Mouse (Mus musculus): ENCODE data around the gene Immp2l. TPM values are rescaled to one million over a fixed set of nuclear protein-coding genes. Genes with fewer than 3 reads are reported as not detected.

The Immp2l gene
- total and polyA plus RNA-seq, 2 experiments = 35.8 to 133 TPM

DNA sequence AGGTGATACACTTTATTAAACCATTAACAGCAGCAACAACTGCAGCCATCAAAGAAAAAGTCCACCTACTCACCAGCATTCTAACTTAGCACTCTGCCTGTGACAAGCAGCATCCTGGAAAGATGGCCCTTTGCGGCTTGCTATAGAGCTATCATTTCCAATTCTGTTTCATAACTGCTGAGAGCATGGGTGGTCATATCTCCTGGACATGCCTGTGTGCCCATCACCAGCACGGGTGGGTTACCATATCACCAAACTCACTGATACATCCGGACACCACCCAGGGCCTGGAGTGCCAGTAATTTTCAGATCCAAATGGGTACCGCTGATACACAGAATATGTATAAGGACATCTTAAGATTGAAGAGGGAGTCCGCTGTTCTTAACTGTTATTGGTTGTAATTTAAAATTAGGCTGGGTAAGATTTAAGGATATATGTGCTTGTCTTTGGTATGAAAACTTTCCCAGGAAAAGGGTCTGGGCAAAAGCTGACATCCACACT, 459.3 kb downstream of the Immp2l start:
- Histone ChIP-seq H3K27me3 (ENCODE audit: control insufficient read depth, insufficient read depth, low read length) (no peaks in the 10 kb centered on the region), H3K4me3 (ENCODE audit: insufficient read depth, low read depth, low read length) (0 out of 2 replicates have a peak overlapping the region, but pooled peaks have one; percentile 30), H3K79me2 (ENCODE audit: control insufficient read depth, insufficient read depth, low read length) (no peaks in the 10 kb centered on the region), H3K27ac (replicated peaks; ENCODE audit: insufficient read depth, low read depth, low read length) (no peak overlapping the region), H3K4me1 (ENCODE audit: control insufficient read depth, insufficient read depth, low read length) (peaks cover 2% of the 10 kb centered on the region), H3K36me3 (ENCODE audit: control insufficient read depth, insufficient read depth, low read length) (no peaks in the 10 kb centered on the region), H3K9ac (ENCODE audit: low read depth, low read length) (no peak overlapping the region)
- no peak for DNase-seq (ENCODE audit: extremely low read depth, low read depth, low spot score)
- no peak for TF ChIP-seq CTCF (IDR thresholded peaks at IDR 0.05; ENCODE audit: low read depth, low read length)
- TF ChIP-seq POLR2A (IDR thresholded peaks at IDR 0.05; ENCODE audit: extremely low read depth, insufficient read depth, low read length) = no peak
- WGBS = 86% methylated on average over 5 of the region's 5 CpGs

DNA sequence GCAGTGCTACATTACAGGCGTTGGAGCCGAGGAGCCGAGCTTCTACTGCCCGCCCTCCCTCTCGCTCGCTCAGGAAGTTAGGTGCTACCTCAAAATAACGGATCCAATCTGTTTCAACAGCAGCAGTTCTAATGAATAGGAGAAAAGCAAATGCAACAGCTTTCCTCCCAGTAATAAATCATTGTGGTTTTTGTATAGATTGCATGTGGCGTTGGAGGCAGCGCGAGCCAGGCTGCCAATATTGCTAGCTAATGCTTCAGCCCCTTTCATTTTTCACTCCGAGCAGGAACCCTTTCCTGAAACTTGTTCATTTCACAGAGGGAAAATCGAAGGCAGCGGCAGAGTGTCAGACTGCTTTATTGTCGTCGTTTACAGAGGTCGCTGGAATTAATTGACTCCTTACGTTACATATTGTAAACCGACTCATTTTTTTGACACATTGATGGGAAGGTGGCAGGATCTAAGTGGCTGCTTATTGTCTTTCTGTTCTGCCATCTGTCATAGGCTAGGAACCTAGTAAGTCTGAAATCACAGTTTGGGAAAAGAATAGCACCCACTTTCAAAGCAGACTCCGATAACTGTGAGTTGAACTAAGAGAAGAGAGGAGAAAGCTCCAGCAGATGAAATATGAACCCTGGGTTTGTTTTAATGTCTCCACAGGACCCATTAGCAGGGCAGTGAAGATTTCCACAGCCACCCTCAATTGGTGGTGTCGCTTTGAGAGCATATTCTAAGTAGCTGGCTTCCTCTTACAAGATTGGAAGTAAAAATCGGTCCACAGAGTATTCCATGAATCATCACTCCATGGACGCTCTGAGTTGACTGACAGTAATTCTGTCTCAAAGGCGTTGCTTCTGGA, 459.9 kb downstream of the Immp2l start:
- peak overlapping the region; percentile 30; the same call in 1 of the 2 replicates for H3K4me3 ChIP-seq (ENCODE audit: insufficient read depth, low read depth, low read length)

DNA sequence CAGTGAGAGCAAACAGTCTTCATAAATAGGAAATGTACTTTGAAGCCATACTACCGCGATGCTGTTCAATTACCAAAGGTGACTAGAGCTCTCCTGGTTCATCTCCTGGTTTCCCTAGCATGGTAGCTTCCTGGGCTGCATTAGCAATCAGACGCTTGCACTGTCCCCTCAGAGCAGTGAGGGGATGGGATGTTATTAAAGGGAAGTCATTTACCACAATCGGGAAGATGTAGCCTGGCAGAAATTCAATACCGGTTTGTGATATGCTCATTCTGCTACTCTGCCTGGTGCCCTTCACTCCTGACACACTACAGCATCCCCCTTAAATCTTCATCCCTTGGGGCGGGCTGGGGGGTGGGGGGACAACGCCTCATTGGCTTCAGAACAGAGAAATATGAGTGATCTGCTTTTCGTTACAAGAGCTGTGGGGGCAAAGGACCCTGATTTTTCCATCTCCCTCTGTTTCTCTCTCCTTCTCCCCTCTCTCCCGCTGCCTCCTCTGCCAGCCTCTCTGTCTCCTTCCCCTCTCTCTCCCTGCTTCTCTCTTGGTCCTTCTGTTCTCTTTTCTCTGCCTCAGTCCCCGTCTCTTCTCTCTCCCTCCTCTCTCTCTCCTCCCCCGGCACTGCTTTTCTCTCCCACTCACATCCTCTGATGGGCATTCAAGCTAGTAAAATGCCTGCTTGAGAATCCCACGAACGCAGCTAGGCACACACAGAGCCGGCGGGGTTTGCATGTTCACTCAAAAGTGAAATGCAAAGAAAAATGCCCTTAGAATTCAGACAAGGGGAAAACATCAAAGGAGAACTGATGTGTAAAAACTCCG, 461.0 kb downstream of the Immp2l start:
- Histone ChIP-seq H3K4me3 (ENCODE audit: insufficient read depth, low read depth, low read length) (peak overlapping the region; percentile 22; the same call in 1 of the 2 replicates), H3K4me1 (ENCODE audit: control insufficient read depth, insufficient read depth, low read length) (peaks cover 2% of the 10 kb centered on the region)
- 56% methylated on average over 16 of the region's 16 CpGs for WGBS

More for the DNA sequence above, 459.9 kb downstream of the Immp2l start:
- no peak for TF ChIP-seq POLR2A (IDR thresholded peaks at IDR 0.05; ENCODE audit: extremely low read depth, insufficient read depth, low read length)
- TF ChIP-seq CTCF (IDR thresholded peaks at IDR 0.05; ENCODE audit: low read depth, low read length) = no peak
- no peaks in the 10 kb centered on the region for H3K36me3 ChIP-seq (ENCODE audit: control insufficient read depth, insufficient read depth, low read length)
- DNase-seq (ENCODE audit: extremely low read depth, low read depth, low spot score) = no peak
- 79% methylated on average over 23 of the region's 23 CpGs for WGBS
- H3K27me3 ChIP-seq (ENCODE audit: control insufficient read depth, insufficient read depth, low read length) = no peaks in the 10 kb centered on the region
- H3K27ac ChIP-seq (replicated peaks; ENCODE audit: insufficient read depth, low read depth, low read length) = no peak overlapping the region
- no peak overlapping the region; the same call in 1 of the 2 replicates for H3K9ac ChIP-seq (ENCODE audit: low read depth, low read length)
- H3K79me2 ChIP-seq (ENCODE audit: control insufficient read depth, insufficient read depth, low read length) = no peaks in the 10 kb centered on the region
- H3K4me1 ChIP-seq (ENCODE audit: control insufficient read depth, insufficient read depth, low read length) = peaks cover 2% of the 10 kb centered on the region

GRCm38 (mm10) chr12:41485512-41486215, 461.8 kb downstream of the Immp2l start:
- H3K4me1 ChIP-seq (ENCODE audit: control insufficient read depth, insufficient read depth, low read length) = peaks cover 2% of the 10 kb centered on the region
- TF ChIP-seq POLR2A (IDR thresholded peaks at IDR 0.05; ENCODE audit: extremely low read depth, insufficient read depth, low read length) (no peak), CTCF (IDR thresholded peaks at IDR 0.05; ENCODE audit: low read depth, low read length) (no peak)
- no peaks in the 10 kb centered on the region for H3K27me3 ChIP-seq (ENCODE audit: control insufficient read depth, insufficient read depth, low read length)
- H3K27ac ChIP-seq (replicated peaks; ENCODE audit: insufficient read depth, low read depth, low read length) = no peak overlapping the region
- H3K4me3 ChIP-seq (ENCODE audit: insufficient read depth, low read depth, low read length) = no peak overlapping the region
- no peak overlapping the region for H3K9ac ChIP-seq (ENCODE audit: low read depth, low read length)
- 48% methylated on average over 12 of the region's 12 CpGs for WGBS
- no peaks in the 10 kb centered on the region for H3K36me3 ChIP-seq (ENCODE audit: control insufficient read depth, insufficient read depth, low read length)
- DNase-seq (ENCODE audit: extremely low read depth, low read depth, low spot score) = peak; percentile 40
- no peaks in the 10 kb centered on the region for H3K79me2 ChIP-seq (ENCODE audit: control insufficient read depth, insufficient read depth, low read length)

More for the DNA sequence above, 461.0 kb downstream of the Immp2l start:
- no peak for TF ChIP-seq POLR2A (IDR thresholded peaks at IDR 0.05; ENCODE audit: extremely low read depth, insufficient read depth, low read length)
- no peak for TF ChIP-seq CTCF (IDR thresholded peaks at IDR 0.05; ENCODE audit: low read depth, low read length)
- H3K27ac ChIP-seq (replicated peaks; ENCODE audit: insufficient read depth, low read depth, low read length) = no peak overlapping the region
- no peak for DNase-seq (ENCODE audit: extremely low read depth, low read depth, low spot score)
- H3K9ac ChIP-seq (ENCODE audit: low read depth, low read length) = no peak overlapping the region
- no peaks in the 10 kb centered on the region for H3K36me3 ChIP-seq (ENCODE audit: control insufficient read depth, insufficient read depth, low read length)
- no peaks in the 10 kb centered on the region for H3K27me3 ChIP-seq (ENCODE audit: control insufficient read depth, insufficient read depth, low read length)
- H3K79me2 ChIP-seq (ENCODE audit: control insufficient read depth, insufficient read depth, low read length) = no peaks in the 10 kb centered on the region

DNA sequence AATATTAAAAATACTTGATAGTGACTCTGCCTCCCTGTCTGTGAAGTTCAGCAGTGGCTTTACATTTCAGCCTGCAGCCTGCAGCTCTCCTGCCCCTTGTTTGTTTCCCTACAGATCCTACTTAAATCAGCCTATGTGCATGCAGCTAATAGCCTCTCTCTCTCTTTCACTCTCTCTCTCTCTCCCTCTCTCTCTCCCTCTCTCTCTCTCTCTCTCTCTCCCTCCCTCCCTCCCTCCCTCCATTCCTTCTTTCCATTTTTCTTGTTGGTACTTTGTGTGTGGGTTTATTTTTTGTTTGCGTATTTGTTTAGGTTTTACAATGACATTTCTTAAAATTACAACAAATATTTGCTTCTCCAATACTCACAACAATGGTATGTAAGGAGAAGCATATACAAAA, 462.4 kb downstream of the Immp2l start, which contains the start of gene Lrrn3:
TSS of gene Lrrn3 (minus strand) at position 101 of the 400 bp plus-strand sequence.
- no peak within 1 kb of the TSS for H3K27ac ChIP-seq (replicated peaks; ENCODE audit: insufficient read depth, low read depth, low read length)
- H3K9ac ChIP-seq (ENCODE audit: low read depth, low read length) = no peak within 1 kb of the TSS
- H3K79me2 ChIP-seq (ENCODE audit: control insufficient read depth, insufficient read depth, low read length) = no peaks in the 10 kb centered on the region
- DNase-seq (ENCODE audit: extremely low read depth, low read depth, low spot score) = no peak
- TF ChIP-seq POLR2A (IDR thresholded peaks at IDR 0.05; ENCODE audit: extremely low read depth, insufficient read depth, low read length) (no peak), CTCF (IDR thresholded peaks at IDR 0.05; ENCODE audit: low read depth, low read length) (no peak)
- peak within 1 kb of the TSS; percentile 33; the same call in 1 of the 2 replicates for H3K4me3 ChIP-seq (ENCODE audit: insufficient read depth, low read depth, low read length)
- peaks cover 2% of the 10 kb centered on the region for H3K4me1 ChIP-seq (ENCODE audit: control insufficient read depth, insufficient read depth, low read length)
- no peaks in the 10 kb centered on the region for H3K27me3 ChIP-seq (ENCODE audit: control insufficient read depth, insufficient read depth, low read length)
- no peaks in the 10 kb centered on the region for H3K36me3 ChIP-seq (ENCODE audit: control insufficient read depth, insufficient read depth, low read length)
- WGBS = 95% methylated on average over 1 of the region's 1 CpGs

All from liver, adult 2 months (tissue).